Comparison of ENCODE assay signal across 18 mouse cellular contexts in the genomic region with DNA sequence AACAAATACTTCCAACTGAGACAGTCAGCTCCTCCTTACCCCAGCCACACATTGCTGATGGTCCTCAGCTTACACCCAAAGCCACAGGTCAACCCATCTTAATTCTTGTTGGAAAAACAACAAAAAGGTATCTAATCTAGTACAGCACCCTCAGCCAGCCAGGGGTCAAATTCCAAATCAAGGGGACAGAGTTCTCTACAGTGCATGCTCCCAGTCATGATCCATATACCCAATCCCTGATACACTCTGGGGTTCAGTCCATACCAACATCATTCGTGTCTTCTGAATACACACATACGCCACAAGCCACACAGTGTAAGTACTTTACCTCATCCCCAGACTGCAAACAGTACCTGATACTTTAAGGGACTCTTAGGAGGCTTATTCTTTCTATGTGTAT.
"Had no signal": no experiment of that assay in that cellular context is flagged by ENCODE, and none has a peak within 500 bp of the region (broad histone marks: within the 10 kb centered on the region; RNA-seq: fewer than 3 reads in every experiment).

No protein-coding gene starts in this region.

- H3K9me3 ChIP-seq: limb, embryonic 12.5 days; limb, embryonic 15.5 days; liver, embryonic 15.5 days; midbrain, embryonic 10.5 days; midbrain, embryonic 13.5 days; neural tube, embryonic 13.5 days had no signal

- H3K4me1 ChIP-seq: limb, embryonic 12.5 days; midbrain, embryonic 10.5 days; midbrain, embryonic 13.5 days; neural tube, embryonic 13.5 days had no signal

- ATAC-seq: lung, postnatal 0 days; midbrain, embryonic 13.5 days; midbrain, embryonic 16.5 days had no signal

- H3K36me3 ChIP-seq: limb, embryonic 12.5 days; limb, embryonic 15.5 days; liver, embryonic 15.5 days; midbrain, embryonic 10.5 days; midbrain, embryonic 13.5 days; neural tube, embryonic 13.5 days had no signal

- H3K27me3 ChIP-seq: limb, embryonic 15.5 days; midbrain, embryonic 13.5 days; neural tube, embryonic 13.5 days had no signal

- H3K9ac ChIP-seq: limb, embryonic 12.5 days; limb, embryonic 15.5 days; liver, embryonic 15.5 days; lung, embryonic 14.5 days; midbrain, embryonic 13.5 days; neural tube, embryonic 13.5 days had no signal

- H3K4me3 ChIP-seq: limb, embryonic 12.5 days; limb, embryonic 15.5 days; liver, embryonic 15.5 days; midbrain, embryonic 10.5 days; midbrain, embryonic 13.5 days; myocyte; neural tube, embryonic 13.5 days had no signal

- H3K4me2 ChIP-seq: limb, embryonic 12.5 days; limb, embryonic 15.5 days; liver, embryonic 15.5 days; lung, embryonic 14.5 days; midbrain, embryonic 13.5 days; neural tube, embryonic 13.5 days had no signal

- DNase-seq: kidney, adult 11 months; kidney, postnatal 14 days; kidney, postnatal 4 days; lung, embryonic 14.5 days; retina, postnatal 1 day; thymus, adult 18-20 months; thymus, postnatal 14 days; thymus, postnatal 4 days had no signal

- H3K27ac ChIP-seq: limb, embryonic 12.5 days; limb, embryonic 15.5 days; liver, embryonic 15.5 days; macrophage; midbrain, embryonic 10.5 days; midbrain, embryonic 13.5 days; neural tube, embryonic 13.5 days had no signal
